Mouse (Mus musculus) ES-E14 (cell line): ENCODE measurements around the gene Ccdc148.

Source experiments
- CHD2 ChIP-seq: IDR thresholded peaks from 2 replicates; pipeline ENCODE4 v1.6.1; 2014; ENCODE audit warnings: mild to moderate bottlenecking, low read depth, low read length, inconsistent platforms
- MAFK ChIP-seq: IDR thresholded peaks from 2 replicates; pipeline ENCODE4 v1.6.1; 2014; ENCODE audit warnings: mild to moderate bottlenecking, low read depth, low read length, inconsistent platforms; ENCODE audit not compliant: insufficient read depth
- ZC3H11A ChIP-seq: IDR thresholded peaks from 2 replicates; pipeline ENCODE4 v1.6.1; 2012; ENCODE audit warnings: low read depth, mild to moderate bottlenecking, inconsistent platforms, low read length, borderline replicate concordance
- ZNF384 ChIP-seq: IDR thresholded peaks from 2 replicates; pipeline ENCODE4 v1.6.1; 2012; ENCODE audit warnings: low read depth, low read length, inconsistent platforms

DNA sequence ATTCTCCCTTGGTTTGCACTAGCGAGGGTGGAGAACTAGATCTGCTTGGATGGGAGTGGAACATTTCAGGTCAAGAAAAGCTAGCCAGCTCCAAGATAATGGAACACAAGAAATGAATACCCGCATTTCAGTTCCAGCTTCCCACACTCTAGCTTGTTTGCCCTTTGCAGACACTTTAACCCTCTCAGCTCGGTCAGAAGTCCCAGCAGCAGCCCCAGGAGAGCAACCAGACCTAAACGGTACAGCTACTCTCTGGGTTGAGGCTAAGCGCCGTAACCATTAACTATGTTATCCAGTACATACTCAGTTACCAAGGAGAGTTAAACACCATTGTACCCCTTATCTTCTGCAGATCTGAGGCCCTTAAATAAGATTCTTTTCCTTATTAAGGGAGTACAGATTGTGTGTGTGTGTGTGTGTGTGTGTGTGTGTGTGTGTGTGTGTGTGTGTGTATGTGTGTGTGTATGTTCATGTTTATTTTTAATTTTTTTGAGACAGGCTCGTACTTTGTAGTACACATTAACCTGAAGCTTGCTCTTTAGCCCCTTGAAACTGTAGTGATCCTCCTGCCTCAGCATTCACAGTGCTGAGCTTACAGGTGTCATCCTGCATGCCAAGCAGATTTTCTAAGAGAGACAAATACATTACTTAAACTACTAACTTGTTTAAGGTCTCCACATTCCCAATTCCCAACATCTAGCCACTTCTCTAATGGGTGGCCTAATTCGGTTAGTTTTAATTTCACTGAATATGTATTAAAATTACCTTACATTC, 153.7 kb downstream of the Ccdc148 start:
- no peak for TF ChIP-seq CHD2
- TF ChIP-seq MAFK: no peak
- no peak for TF ChIP-seq ZNF384
- TF ChIP-seq ZC3H11A: no peak
